Mouse (Mus musculus) heart, embryonic 10.5 days (tissue): ENCODE data around the gene Them4. TPM values are rescaled to one million over a fixed set of nuclear protein-coding genes. Genes with fewer than 3 reads are reported as not detected.

Experiments
- DNase-seq: peaks from one replicate; pipeline ENCODE4 v3.0.0-alpha.2; 2017; ENCODE audit warnings: low spot score
- H3K27ac ChIP-seq: fragments of 300-500 bp; sonication (generic); 2 replicates; pipeline ENCODE4 v1.5.1; 2016; ENCODE audit warnings: mild to moderate bottlenecking
- H3K27me3 ChIP-seq: fragments of 300-500 bp; sonication (generic); 2 replicates; pipeline ENCODE4 v1.6.1; 2016; ENCODE audit warnings: mild to moderate bottlenecking; ENCODE audit not compliant: poor library complexity, insufficient read depth, severe bottlenecking
- H3K36me3 ChIP-seq: fragments of 300-500 bp; sonication (generic); 2 replicates; pipeline ENCODE4 v1.6.1; 2016; ENCODE audit warnings: mild to moderate bottlenecking, moderate library complexity
- H3K4me1 ChIP-seq: fragments of 300-500 bp; sonication (generic); 2 replicates; pipeline ENCODE4 v1.6.1; 2016; ENCODE audit warnings: mild to moderate bottlenecking
- H3K4me3 ChIP-seq: fragments of 300-500 bp; sonication (generic); 2 replicates; pipeline ENCODE4 v1.5.1; 2016; ENCODE audit warnings: mild to moderate bottlenecking, moderate library complexity
- H3K9me3 ChIP-seq: fragments of 300-500 bp; sonication (generic); 2 replicates; pipeline ENCODE4 v1.6.1; 2016; ENCODE audit warnings: mild to moderate bottlenecking, moderate library complexity
- WGBS: fragments of 180-500 bp; shearing (Covaris S2); methylation state at CpG from one replicate; pipeline ENCODE4 v1.1.7; 2016; 5-methylcytosine and 5-hydroxymethylcytosine counted together
- polyA plus RNA-seq: library from polyadenylated mRNA; unstranded; fragments of >200 nt; fragmentation: Nextera tagmentation; extraction: Ambion mirVana; gene quantifications from 2 replicates; pipeline ENCODE4 v1.2.1, GENCODE M21; 2016

The Them4 gene
- polyA plus RNA-seq, 1 experiment from 2014 or later: 9.8 TPM

DNA sequence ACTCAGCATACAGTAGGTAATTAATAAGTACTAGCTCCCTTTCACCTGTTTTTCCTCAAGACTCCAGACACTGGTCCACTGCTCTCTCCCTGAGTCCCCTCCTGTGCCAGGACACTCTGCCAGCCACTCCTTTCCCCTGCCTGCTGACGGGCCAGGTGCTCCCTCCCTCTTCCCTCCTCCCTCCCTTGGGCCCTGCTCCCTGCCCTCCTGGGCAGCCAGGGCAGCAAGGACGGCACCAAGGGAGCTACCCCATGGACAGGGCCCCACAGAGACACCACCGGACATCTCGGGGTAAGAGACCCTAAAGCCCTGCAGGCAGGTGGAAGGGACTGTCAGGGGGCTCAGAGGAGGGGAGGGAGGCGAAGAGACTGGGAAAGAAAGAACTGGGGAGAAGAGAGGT, 62.8 kb downstream of the Them4 start, which contains the start of gene Rorc:
TSS of gene Rorc (plus strand) at position 154 of the 400 bp plus-strand sequence.
- DNase-seq: no peak
- WGBS: 9% methylated on average over 5 of the region's 5 CpGs
- Histone ChIP-seq H3K4me3 (peak within 1 kb of the TSS; percentile 50), H3K27ac (peak within 1 kb of the TSS; percentile 56; the same call in 1 of the 2 replicates), H3K27me3 (peaks cover 66% of the 10 kb centered on the region), H3K36me3 (no peaks in the 10 kb centered on the region), H3K4me1 (peaks cover 33% of the 10 kb centered on the region), H3K9me3 (no peaks in the 10 kb centered on the region)

DNA sequence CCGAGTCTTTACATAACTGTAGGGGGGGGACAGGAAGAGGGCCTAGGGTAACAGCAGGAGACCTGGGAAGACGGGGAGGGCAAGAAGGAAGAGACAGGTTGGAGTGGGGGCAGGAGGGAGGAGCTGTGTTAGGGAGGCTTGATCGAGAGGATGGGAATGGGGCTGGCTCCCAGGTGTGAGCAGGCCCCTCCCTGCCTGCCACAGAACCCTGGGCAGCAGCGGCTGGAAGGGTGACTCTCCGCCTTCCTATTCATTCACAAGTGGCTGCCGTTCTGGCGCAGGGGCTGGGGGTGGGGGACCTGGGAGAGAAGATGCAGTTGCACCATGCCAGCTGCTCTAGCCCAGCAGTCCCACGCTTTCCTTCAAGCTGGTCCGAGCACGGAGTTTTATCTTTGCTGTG, 63.2 kb downstream of the Them4 start:
- Histone ChIP-seq H3K27ac (0 out of 2 replicates have a peak overlapping the region, but pooled peaks have one; percentile 56), H3K9me3 (no peaks in the 10 kb centered on the region), H3K36me3 (no peaks in the 10 kb centered on the region), H3K27me3 (peaks cover 66% of the 10 kb centered on the region), H3K4me3 (peak overlapping the region; percentile 50), H3K4me1 (peaks cover 33% of the 10 kb centered on the region)
- DNase-seq: no peak
- 2% methylated on average over 10 of the region's 10 CpGs for whole genome bisulfite sequencing

DNA sequence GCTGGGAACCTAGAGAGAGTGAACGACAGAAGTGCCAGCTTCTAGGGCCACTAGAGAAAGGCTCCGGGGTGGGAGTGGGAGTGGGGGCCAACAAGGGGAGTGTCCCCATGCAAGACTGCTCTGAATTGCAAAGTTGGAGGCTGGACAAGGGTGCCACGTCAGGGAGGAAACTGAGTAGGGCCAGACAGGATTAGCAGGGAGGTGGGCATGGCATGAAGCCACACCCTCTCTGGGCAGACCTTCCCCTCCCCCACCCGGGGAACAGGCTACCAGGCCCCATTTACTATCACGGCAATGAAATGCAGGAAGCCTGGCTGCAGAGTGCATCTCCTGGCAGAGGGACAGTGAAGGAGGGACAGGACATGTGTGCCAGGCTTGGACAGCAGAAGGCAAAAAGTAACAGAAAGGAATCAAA, 63.7 kb downstream of the Them4 start:
- Histone ChIP-seq H3K36me3 (no peaks in the 10 kb centered on the region), H3K27me3 (peaks cover 66% of the 10 kb centered on the region), H3K4me3 (peak overlapping the region; percentile 50), H3K4me1 (peaks cover 33% of the 10 kb centered on the region), H3K9me3 (no peaks in the 10 kb centered on the region), H3K27ac (peak overlapping the region; percentile 56; the same call in 1 of the 2 replicates)
- no peak for DNase-seq
- WGBS: 0% methylated on average over 5 of the region's 5 CpGs

DNA sequence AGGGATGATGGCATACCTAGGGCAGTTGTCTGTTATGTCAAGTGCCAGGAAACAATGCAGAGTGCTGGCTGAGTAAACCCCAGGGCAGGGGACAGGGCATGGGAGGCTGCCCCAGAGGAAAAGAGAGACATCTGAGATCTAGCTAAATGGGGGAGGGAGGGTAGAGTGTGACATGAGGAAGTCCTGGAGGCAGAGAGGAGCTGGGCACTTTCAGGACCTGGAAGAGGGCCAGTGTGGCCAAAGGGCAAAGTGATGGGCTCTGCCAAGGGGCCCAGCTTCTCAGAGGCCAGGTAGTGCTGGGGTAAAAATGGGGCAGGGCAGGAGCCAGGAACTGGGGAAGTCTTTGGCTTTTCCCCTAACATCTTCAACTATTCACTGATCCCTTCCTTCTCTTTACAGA, 64.7 kb downstream of the Them4 start:
- Histone ChIP-seq H3K9me3 (no peaks in the 10 kb centered on the region), H3K27me3 (peaks cover 72% of the 10 kb centered on the region), H3K27ac (no peak overlapping the region), H3K4me3 (no peak overlapping the region), H3K4me1 (peaks cover 33% of the 10 kb centered on the region), H3K36me3 (no peaks in the 10 kb centered on the region)
- DNase-seq: no peak

DNA sequence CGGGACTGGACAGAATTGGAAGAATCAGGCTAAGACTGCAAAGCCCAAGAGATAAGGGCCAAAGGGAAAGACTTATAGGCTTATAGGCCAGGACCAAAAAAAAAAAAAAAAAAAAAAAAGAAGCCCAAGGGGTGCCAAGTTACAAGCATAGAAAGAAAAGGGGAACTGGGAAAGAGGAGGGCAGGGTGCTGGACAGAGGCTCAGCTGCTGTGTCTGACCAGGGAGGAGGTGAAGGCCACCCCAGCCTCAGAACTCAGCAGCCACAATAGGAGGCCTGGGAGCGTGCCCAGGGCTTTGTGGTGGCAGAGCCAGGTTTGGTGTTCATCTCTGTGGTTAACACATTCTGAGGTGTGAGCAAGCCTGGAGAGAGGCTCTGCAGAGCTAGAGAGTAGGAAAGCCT, 65.3 kb downstream of the Them4 start:
- H3K27ac ChIP-seq: no peak overlapping the region
- 55% methylated on average over 2 of the region's 2 CpGs for WGBS

DNA sequence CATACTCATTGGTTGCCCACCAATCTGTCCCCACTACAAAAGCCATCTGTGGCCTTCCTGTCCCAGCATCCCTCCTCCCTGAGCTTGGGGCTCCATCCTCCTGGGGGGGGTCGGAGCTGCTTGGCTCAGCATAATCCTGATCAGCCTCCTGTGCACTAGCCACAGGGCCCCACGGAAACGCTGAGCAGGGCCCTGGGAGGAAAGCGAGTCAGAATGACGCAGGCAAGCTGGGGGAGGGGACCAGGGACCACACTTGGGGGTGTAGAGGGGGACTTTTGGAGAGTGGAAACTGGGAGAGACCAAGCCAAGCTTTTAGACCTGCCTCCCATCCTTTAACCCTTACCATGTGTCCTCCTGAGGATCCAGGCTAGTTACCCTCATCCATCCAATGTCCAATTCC, 66.0 kb downstream of the Them4 start:
- no peak for DNase-seq
- Histone ChIP-seq H3K9me3 (no peaks in the 10 kb centered on the region), H3K4me3 (no peak overlapping the region), H3K36me3 (no peaks in the 10 kb centered on the region), H3K27ac (no peak overlapping the region), H3K4me1 (peaks cover 41% of the 10 kb centered on the region), H3K27me3 (peaks cover 72% of the 10 kb centered on the region)
- WGBS: 41% methylated on average over 5 of the region's 5 CpGs

More for the DNA sequence above, 65.3 kb downstream of the Them4 start:
- Histone ChIP-seq H3K27me3 (peaks cover 72% of the 10 kb centered on the region), H3K36me3 (no peaks in the 10 kb centered on the region), H3K4me1 (peaks cover 38% of the 10 kb centered on the region), H3K9me3 (no peaks in the 10 kb centered on the region), H3K4me3 (no peak overlapping the region)
- no peak for DNase-seq

DNA sequence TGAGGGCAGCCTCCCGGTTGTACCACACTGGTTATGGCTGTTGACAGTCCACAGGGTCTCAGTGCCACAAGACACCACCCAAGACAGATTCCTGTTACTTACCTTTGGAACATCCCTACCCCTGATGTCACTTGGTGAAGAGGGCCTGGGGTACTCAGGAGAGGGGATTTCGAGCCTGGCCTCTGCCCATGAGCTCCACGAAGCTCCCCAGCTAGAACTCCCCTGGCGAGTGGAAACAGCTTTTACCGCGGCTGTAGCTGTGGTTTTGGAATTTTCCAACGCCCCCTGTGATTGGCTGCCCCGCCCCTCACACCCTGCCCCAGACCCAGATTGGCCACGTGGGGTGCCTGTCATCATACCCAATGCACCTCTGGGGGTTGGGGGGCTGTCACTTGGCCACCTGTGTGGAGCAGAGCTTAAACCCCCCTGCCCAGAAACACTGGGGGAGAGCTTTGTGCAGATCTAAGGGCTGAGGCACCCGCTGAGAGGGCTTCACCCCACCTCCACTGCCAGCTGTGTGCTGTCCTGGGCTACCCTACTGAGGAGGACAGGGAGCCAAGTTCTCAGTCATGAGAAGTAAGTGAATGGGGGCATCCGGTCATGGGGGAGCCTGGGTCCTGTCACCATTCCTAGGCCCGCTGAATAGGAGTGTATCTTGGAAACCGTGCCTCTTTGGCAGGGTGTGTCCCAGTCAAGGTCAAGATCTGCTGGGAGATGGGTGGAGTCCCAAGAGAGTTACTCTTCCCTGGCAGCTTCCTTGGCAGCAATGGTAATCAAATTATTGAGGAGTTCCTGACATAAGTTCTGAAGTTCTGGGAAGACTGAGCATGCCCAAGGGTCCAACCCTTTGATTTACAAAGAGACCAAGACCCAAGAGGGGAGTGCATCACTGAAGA, 67.4 kb downstream of the Them4 start:
- H3K9me3 ChIP-seq: no peaks in the 10 kb centered on the region
- H3K36me3 ChIP-seq: no peaks in the 10 kb centered on the region
- 10% methylated on average over 13 of the region's 13 CpGs for WGBS
- H3K4me3 ChIP-seq: no peak overlapping the region
- peaks cover 34% of the 10 kb centered on the region for H3K4me1 ChIP-seq
- no peak overlapping the region for H3K27ac ChIP-seq
- peaks cover 64% of the 10 kb centered on the region for H3K27me3 ChIP-seq
- DNase-seq: no peak

DNA sequence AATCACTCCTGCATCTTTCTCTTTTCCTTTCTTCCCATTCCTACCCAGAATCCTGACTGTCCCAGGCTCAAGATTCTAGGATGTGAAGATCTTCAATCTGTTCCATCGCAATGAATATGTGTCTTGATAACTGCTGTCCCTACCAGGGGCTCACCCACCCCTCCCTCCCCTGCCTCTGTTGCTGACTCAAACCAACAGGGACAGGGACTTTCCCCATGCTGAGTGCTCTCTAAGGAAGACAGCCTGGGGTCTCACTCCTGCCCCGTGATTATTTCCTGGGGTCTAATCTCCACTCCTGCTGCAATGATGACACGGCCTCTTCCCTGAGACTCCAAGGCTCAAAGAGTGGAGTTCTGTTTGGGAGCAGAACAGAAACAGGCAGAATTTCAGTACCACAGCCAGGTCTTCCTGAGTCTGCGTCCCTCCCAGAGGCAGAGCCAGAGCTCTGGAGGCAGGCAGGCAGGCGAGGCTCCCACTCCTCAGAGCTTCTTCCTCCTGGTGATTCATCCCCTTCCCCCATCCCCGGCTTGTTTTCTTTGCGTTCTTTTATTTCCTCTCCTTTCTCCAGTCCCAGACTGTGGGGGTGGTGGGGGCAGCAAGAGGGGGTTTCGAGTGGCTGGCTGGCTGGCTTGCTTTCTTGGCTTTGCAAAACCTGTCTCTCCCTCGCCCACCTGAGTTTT, 70.1 kb downstream of the Them4 start:
- Histone ChIP-seq H3K9me3 (no peaks in the 10 kb centered on the region), H3K4me1 (peaks cover 15% of the 10 kb centered on the region), H3K27me3 (peaks cover 38% of the 10 kb centered on the region), H3K36me3 (no peaks in the 10 kb centered on the region), H3K4me3 (no peak overlapping the region), H3K27ac (no peak overlapping the region)
- WGBS: 19% methylated on average over 9 of the region's 9 CpGs
- DNase-seq: no peak

Other genes starting within 250 kb of the Them4 start
- gene Gm10697, start 237.4 kb upstream of the Them4 start, polyA plus RNA-seq: not detected in 2 replicates
- gene Gm10696, start 131.9 kb upstream of the Them4 start, polyA plus RNA-seq: not detected in 2 replicates
- not detected in 2 replicates for gene Gm5286, start 113.4 kb upstream of the Them4 start, polyA plus RNA-seq
- gene Gm4778, start 46.1 kb upstream of the Them4 start, polyA plus RNA-seq: not detected in 2 replicates
- gene Them5, start 32.0 kb downstream of the Them4 start, polyA plus RNA-seq: not detected in 2 replicates
- 0.15 and 0.29 TPM in 2 replicates for gene C2cd4d, start 52.3 kb downstream of the Them4 start, polyA plus RNA-seq
- gene Rorc, start 62.7 kb downstream of the Them4 start, polyA plus RNA-seq: 0.26 and 0.36 TPM in 2 replicates
- gene Lingo4, start 88.4 kb downstream of the Them4 start, polyA plus RNA-seq: not detected in 2 replicates
- gene Tdrkh, start 103.2 kb downstream of the Them4 start, polyA plus RNA-seq: 9.3 and 11.1 TPM in 2 replicates
- gene Mrpl9, start 133.2 kb downstream of the Them4 start, polyA plus RNA-seq: 64.6 and 67.1 TPM in 2 replicates
- 0.30 and 0.31 TPM in 2 replicates for gene Oaz3, start 133.8 kb downstream of the Them4 start, polyA plus RNA-seq
- gene Celf3, start 168.2 kb downstream of the Them4 start, polyA plus RNA-seq: 1.1 and 1.2 TPM in 2 replicates
- gene Riiad1, start 170.3 kb downstream of the Them4 start, polyA plus RNA-seq: 5.8 and 6.6 TPM in 2 replicates